Mouse (Mus musculus) monocyte, adult 5-6 weeks (primary cell): ENCODE data around the gene Lsm4. TPM values are rescaled to one million over a fixed set of nuclear protein-coding genes. Genes with fewer than 3 reads are reported as not detected.

Source experiments
- ATAC-seq: fragments of 153-309, 156-312 bp; replicated peaks from 2 replicates; pipeline ENCODE4 v1.8.0; 2017; ENCODE audit warnings: mild to moderate bottlenecking; ENCODE audit not compliant: low TSS enrichment, insufficient number of reproducible peaks, severe bottlenecking, poor library complexity, low FRiP score
- total RNA-seq: library from RNA; stranded (forward); fragments of 200-1000, 200-491, 200-594 nt; gene quantifications from 3 replicates; pipeline ENCODE4 v1.2.3, GENCODE M21; 2017

Gene Lsm4
- 69.1 to 93.3 TPM (median 80.9 TPM) in 3 replicates for total RNA-seq

DNA sequence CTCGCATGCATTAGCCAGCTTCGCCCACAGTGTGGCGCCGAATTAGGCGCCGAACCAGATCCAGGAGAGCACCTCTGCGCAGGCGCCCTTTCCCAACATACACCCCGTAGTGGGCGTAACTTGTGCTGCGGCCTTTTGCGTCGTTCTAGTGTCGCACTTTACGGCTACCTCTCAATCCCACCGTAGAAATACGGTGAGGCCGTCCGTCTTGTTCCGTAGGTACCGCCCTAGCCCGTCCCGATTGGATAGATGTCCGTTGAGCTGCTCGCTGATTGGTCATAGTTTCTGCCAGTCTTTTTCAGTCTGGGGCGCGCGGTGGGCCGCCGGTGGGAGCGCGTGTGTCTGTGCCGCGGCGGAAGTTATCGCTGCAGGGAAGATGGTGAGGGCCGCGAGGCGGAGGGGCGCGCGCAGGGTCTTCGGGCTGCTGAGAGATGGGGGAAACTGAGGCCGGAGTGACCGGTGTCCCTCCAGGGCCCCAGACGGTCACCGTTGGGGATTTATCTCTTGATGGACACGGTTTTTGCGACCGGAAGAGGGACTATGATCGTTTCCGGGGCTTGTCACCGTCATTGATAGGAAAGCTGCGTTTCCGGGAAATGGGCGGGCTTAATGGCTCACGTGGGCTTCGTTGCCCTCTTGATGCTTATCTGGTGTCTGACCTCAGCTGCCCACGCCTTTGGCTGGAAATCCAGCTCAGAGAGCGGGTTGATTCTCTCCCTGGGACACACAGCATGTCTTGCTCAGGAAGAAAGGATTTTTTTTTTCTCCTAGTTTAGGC, at the start of gene Lsm4:
Gene Lsm4, plus strand, starts transcription at position 170 of the 778 bp plus-strand sequence.
- ATAC-seq, result peak; percentile 95

DNA sequence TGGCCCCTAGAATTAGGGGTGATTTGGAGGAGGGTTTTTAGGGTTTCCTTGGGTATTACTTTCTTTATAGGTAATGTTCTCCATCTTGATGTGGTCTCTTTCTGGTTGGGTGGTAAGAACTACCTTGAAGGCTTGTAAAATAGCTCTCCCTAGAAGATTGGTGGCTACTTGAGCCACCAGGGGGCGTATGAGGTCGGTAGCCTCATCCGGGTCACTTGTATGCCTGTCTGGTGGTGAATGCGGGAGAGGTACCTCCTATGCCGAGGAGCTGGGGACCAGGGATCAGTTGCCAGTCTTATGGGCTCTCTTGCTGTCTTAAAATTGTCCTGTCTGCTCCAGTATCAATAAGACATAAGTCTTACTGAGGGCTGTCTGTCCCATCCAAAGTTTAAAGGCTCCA, 47.9 kb upstream of the Lsm4 start:
- peak; percentile 46; the same call in 1 of the 2 replicates for ATAC-seq

DNA sequence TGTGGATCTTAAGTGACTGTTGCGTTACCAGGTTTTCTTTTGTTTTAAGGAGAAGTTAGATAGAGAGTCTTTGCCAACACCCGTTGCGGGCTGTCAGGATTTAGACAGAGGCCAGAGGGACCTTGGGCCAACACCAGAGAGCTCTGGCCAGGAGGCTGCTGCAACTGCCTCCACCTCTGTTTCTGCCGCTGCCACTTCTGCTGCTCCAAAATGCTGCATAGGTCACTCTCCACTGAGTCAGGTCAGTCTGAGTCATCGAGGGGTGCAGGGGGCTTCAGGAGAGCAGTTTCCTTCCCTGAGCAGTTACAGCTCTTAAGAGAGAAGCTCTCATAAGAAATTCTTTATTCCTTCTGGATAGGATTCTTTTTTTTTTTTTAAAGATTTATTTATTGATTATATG, 46.0 kb upstream of the Lsm4 start:
- ATAC-seq, result no peak

- ATAC-seq, result no peak
These were observed 44.0 kb upstream of the Lsm4 start for GRCm38 (mm10) chr8:70628986-70629490.

DNA sequence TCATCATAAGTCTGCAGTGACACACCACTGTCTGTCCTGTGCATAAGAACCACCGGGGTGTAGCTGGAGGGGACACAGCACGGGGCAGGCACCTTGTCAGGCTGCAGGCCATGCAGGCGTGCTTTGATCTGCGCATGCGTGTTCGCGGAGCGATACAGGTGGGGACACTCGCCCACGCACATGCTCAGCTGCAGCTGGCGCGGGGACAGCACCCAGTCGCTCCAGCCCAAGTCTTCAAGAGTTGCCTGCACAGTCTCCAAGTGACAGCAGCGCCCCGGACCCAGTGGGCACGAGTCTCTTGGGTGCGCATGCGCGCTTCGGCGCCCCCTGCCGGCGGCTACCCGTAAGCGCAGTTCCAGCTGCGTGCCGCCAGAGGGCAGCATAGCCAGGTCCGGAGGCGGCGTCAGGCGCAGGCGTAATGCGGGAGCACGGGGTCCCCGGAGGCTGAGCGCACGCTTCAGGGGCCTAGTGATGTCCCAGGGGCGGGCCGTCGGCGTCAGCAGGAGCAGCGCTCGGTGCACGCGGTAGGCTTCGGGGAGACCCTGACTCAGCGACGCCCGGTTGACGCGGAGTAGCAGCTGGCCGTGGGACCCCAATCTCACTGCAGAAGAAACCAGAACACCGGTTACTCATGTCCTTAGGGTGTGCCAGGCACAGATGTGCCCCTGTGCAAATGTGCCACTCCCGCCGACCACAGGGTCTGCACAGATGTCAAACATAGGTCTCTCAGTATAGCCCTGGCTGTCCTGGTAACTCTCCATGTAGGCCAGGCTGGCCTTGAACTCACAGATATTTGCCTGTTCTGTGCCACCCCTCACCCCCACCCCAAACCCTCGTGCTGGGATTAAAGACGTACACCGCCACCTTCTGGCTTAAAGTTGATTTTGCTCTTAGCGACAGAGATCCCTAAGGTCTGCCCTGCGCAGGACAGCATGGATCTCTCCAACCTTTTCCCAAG, 43.2 kb upstream of the Lsm4 start:
- ATAC-seq, result peak; percentile 41; the same call in 1 of the 2 replicates

DNA sequence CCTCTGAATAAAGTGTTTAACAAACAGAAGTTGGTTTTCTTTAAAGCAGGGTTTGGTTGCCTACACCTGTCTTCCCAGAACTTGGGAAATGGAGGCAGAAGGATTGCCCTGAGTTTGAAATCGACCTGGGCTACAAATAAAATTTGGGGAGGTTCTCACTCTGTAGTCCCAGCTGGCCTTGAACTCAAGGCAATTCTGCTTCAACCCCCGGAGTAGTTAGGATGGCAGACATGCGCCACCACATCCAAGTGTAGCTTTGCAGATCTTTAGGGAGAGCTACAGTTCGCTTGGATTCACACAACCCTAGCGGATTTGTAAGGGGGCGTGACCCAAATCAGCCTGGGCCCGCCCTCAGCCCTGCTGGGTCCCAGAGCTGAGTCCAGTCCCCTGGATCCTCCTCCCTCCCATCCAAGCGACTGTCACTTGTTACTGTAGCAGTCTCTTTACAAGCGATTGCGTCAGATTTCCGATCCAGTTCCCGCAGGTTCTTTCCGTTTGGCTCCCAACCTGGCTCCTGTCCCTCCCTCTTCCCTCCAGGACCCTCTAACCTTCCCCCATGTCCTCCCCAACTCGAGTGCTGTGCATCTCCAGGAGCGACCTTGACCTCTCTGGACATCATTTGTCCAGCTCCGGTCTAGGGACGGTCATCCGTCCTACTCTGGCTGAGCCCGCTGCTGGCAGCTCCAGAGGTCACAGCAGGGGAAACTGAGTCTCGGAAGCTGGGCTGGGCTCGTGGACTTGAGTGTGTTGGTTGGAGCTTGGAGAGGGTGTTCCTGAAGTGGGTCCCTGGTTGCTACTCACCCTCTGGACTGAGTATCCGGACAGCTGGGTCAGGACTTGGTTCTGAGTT, 42.3 kb upstream of the Lsm4 start:
- no peak for ATAC-seq

DNA sequence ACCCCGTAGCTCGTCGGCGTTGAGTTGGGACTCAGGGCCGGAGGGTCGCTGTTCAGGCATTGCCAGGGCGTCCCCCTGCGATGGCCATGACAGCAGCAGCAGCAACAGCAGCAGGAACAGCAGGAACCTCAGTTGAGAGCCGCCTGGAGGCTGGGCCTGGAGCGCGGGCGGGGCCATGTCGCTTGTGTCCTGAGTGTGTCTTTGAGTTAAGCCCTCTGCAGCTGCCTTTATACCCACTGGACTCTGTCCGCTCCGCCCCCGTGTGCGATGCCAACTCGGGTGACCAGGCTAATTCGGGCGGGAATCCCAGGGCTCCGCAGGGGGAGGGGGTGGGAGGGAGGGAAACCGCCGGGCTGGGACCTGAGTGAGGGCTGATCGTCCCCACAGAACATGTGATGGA, 41.6 kb upstream of the Lsm4 start:
- ATAC-seq, result no peak

- ATAC-seq, result no peak
These were observed 40.6 kb upstream of the Lsm4 start, which contains the start of gene Gdf15 for GRCm38 (mm10) chr8:70632346-70632892. Gdf15 (minus strand) TSS chr8:70632456.

GRCm38 (mm10) chr8:70634066-70634465, 39.0 kb upstream of the Lsm4 start:
- peak; percentile 71 for ATAC-seq

- ATAC-seq, result peak; percentile 40; the same call in 1 of the 2 replicates
These were observed 37.5 kb upstream of the Lsm4 start for GRCm38 (mm10) chr8:70635527-70635926.

DNA sequence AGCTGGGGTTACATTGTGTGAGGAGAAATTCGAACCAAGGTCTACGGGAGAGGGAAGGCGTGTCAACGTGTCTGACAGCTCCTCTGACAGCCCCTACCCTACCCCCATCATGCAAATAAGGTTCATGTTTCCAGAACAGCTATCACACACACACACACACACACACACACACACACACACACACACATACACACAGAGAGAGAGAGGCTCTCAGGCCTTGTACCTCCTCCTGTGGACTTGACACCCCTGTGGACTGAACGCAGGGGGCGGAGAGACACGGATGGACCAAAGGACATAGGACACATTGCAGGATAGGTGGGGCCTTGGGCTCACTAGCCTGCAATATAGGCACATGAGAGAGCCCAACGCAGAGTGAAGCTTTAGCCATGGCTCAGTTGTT, 36.2 kb upstream of the Lsm4 start:
- no peak for ATAC-seq

DNA sequence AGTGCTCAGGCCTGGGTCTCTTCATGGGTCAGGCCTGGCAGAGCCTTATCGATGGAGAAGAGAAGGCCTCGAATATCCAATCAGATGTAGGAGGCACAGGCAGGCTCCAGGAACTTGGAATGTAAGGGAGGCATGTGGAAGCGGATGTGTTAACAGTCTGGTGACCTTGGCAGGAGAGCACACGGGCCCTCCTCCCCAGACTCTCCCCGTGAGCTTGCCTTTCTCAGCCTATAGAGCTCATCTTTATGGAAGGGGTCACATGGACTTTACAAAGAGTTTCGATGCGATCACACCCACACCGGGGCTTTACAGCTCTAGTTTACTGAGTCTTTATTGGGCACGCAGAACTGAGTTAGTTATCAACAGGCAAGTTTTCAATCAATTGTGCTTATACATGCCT, 34.3 kb upstream of the Lsm4 start:
- ATAC-seq, result no peak

GRCm38 (mm10) chr8:70643019-70643418, 30.0 kb upstream of the Lsm4 start:
- no peak for ATAC-seq

DNA sequence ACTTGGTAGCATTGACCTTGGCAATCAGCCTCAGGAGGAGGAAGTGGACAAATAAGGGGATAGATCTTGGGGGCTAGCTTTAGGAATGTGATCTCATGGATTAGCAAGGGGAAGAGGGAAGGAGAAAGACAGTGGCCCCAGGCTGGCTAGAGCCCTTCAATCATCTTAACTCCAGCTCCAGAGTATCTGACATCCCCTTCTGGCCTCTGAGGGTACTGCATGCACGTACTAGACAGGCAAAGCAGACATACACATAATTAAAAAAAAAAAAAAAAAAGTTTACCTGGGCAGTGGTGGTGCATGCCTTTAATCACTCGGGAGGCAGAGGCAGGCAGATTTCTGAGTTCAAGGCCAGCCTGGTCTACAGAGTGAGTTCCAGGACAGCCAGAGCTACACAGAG, 29.0 kb upstream of the Lsm4 start:
- 0 out of 2 replicates have a peak, but pooled peaks have one; percentile 29 for ATAC-seq

- no peak for ATAC-seq
These were observed 27.4 kb upstream of the Lsm4 start for GRCm38 (mm10) chr8:70645501-70646224.

DNA sequence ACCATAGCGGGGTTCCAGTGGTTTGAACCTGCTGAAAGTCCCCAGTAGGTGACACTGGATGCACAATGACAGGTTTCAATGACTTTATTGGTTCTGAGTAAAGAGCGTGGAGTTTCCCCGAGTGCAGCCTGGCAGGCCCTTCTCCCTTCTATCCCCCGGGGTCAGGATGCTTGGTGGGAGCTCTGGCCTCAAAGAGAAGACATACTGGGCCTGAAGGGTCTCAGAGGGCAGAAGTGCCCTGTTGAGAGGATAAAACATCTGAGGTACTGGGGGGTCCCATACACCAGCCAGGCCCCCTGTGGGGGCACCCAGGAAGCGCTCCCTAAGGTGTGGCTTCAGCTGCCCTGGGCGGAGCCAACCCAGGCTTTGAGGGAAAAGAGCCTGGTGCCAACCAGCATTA, 26.7 kb upstream of the Lsm4 start:
- no peak for ATAC-seq

DNA sequence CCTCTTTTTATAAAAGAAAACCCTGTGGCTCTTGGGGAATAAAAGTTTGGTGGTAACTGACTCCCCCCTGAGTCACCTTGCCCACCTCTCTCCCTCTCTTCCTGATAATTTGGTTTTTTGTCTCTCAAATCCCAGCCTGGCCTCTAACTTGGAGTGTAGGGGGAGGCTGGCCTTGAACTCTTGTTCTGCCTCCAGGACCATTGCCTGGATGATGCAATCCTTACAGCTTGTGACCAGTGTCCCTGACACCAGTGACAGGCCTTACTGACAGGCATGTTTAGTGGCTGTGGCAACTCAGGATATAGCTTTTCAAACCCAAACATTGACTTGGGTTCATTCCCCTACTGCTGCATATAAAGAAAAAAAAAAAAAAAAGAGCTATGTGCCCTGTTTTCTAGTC, 26.3 kb upstream of the Lsm4 start:
- ATAC-seq, result no peak
